Mouse (Mus musculus) cortical plate, adult 2 months (tissue): ENCODE results near the gene Rusc1.

ENCODE experiments used
- CTCF ChIP-seq: fragments of 200-500 bp; IDR thresholded peaks from 2 replicates; pipeline ENCODE4 v1.5.1; 2011; ENCODE audit warnings: mild to moderate bottlenecking, control low read depth, low read length; ENCODE audit not compliant: insufficient read depth; ENCODE audit errors: extremely low read depth
- POLR2A ChIP-seq: fragments of 200-500 bp; IDR thresholded peaks from 2 replicates; pipeline ENCODE4 v1.6.1; 2011; ENCODE audit warnings: mild to moderate bottlenecking, low read length, control low read depth; ENCODE audit not compliant: insufficient read depth; ENCODE audit errors: extremely low read depth

- TF ChIP-seq POLR2A (no peak), CTCF (no peak)
These were observed 14.4 kb upstream of the Rusc1 start for GRCm38 (mm10) chr3:89107545-89107944.
